Mouse (Mus musculus): Measurements from ENCODE around the gene Olfr353. TPM values are rescaled to one million over a fixed set of nuclear protein-coding genes. Genes with fewer than 3 reads are reported as not detected.

Olfr353 gene
- not detected for polyA plus RNA-seq (2012; fragmentation: generic; extraction: Trizol)
- long read RNA-seq, experiment 1: 0 reads
- long read RNA-seq, experiment 2: 0 reads

- Histone ChIP-seq H3K79me3 (ENCODE audit: low read depth) (no peaks in the 10 kb centered on the region), H3K27me3 (ENCODE audit: control insufficient read depth, insufficient read depth, insufficient read length) (no peaks in the 10 kb centered on the region), H3K4me3 (ENCODE audit: insufficient read depth, poor library complexity, severe bottlenecking) (no peak within 1 kb of the TSS), H3K36me3 (ENCODE audit: control insufficient read depth, insufficient read depth) (no peaks in the 10 kb centered on the region), H3K79me2 (ENCODE audit: control insufficient read depth, insufficient read depth) (no peaks in the 10 kb centered on the region), H3ac (ENCODE audit: control insufficient read depth, insufficient read length, low read depth) (no peak within 1 kb of the TSS)
- no peak for TF ChIP-seq USF1 (IDR thresholded peaks at IDR 0.05; ENCODE audit: low read depth)
- no peak for TF ChIP-seq CEBPB (IDR thresholded peaks at IDR 0.05; ENCODE audit: low read depth)
- TF ChIP-seq MAX (IDR thresholded peaks at IDR 0.05): no peak
- TF ChIP-seq FOSL1 (IDR thresholded peaks at IDR 0.05; ENCODE audit: insufficient read depth, low read length, poor library complexity, severe bottlenecking): no peak
- no peak for TF ChIP-seq MYOG (IDR thresholded peaks at IDR 0.05; ENCODE audit: control insufficient read depth, extremely low read depth, insufficient read length)
- TF ChIP-seq MYOD1 (IDR thresholded peaks at IDR 0.05; ENCODE audit: control insufficient read depth, insufficient read length, low read depth): no peak
- no peak for TF ChIP-seq CTCF (IDR thresholded peaks at IDR 0.05; ENCODE audit: control insufficient read depth, insufficient read depth, insufficient read length)
Observed at GRCm38 (mm10) chr2:36892836-36893235, at the start of gene Olfr353. Olfr353 (minus strand) TSS chr2:36892936.

GRCm38 (mm10) chr2:36936821-36937220 lies 44.1 kb upstream of the Olfr353 start, which contains the start of gene Olfr356:
Olfr356 (plus strand) TSS chr2:36937121.
- no peak for TF ChIP-seq MAX (IDR thresholded peaks at IDR 0.05)
- no peak for TF ChIP-seq CEBPB (IDR thresholded peaks at IDR 0.05; ENCODE audit: low read depth)
- TF ChIP-seq FOSL1 (IDR thresholded peaks at IDR 0.05; ENCODE audit: insufficient read depth, low read length, poor library complexity, severe bottlenecking): no peak
- no peak for TF ChIP-seq USF1 (IDR thresholded peaks at IDR 0.05; ENCODE audit: low read depth)
- no peak for TF ChIP-seq MYOD1 (IDR thresholded peaks at IDR 0.05; ENCODE audit: control insufficient read depth, insufficient read length, low read depth)
- no peak for TF ChIP-seq MYOG (IDR thresholded peaks at IDR 0.05; ENCODE audit: control insufficient read depth, extremely low read depth, insufficient read length)
- TF ChIP-seq CTCF (IDR thresholded peaks at IDR 0.05; ENCODE audit: control insufficient read depth, insufficient read depth, insufficient read length): no peak
- H3K79me2 ChIP-seq (ENCODE audit: control insufficient read depth, insufficient read depth): no peaks in the 10 kb centered on the region
- H3K79me3 ChIP-seq (ENCODE audit: low read depth): no peaks in the 10 kb centered on the region
- H3K36me3 ChIP-seq (ENCODE audit: control insufficient read depth, insufficient read depth): no peaks in the 10 kb centered on the region
- no peak within 1 kb of the TSS for H3ac ChIP-seq (ENCODE audit: control insufficient read depth, insufficient read length, low read depth)
- no peak within 1 kb of the TSS for H3K4me3 ChIP-seq (ENCODE audit: insufficient read depth, poor library complexity, severe bottlenecking)
- H3K27me3 ChIP-seq (ENCODE audit: control insufficient read depth, insufficient read depth, insufficient read length): no peaks in the 10 kb centered on the region

GRCm38 (mm10) chr2:36928797-36929196 lies 36.1 kb upstream of the Olfr353 start, which contains the start of gene Olfr355:
Olfr355 (minus strand) TSS chr2:36928897.
- no peaks in the 10 kb centered on the region for H3K79me2 ChIP-seq (ENCODE audit: control insufficient read depth, insufficient read depth)
- H3K79me3 ChIP-seq (ENCODE audit: low read depth): no peaks in the 10 kb centered on the region
- no peak within 1 kb of the TSS for H3ac ChIP-seq (ENCODE audit: control insufficient read depth, insufficient read length, low read depth)
- no peak for TF ChIP-seq USF1 (IDR thresholded peaks at IDR 0.05; ENCODE audit: low read depth)
- no peak for TF ChIP-seq CEBPB (IDR thresholded peaks at IDR 0.05; ENCODE audit: low read depth)
- TF ChIP-seq MYOG (IDR thresholded peaks at IDR 0.05; ENCODE audit: control insufficient read depth, extremely low read depth, insufficient read length): no peak
- TF ChIP-seq MYOD1 (IDR thresholded peaks at IDR 0.05; ENCODE audit: control insufficient read depth, insufficient read length, low read depth): no peak
- no peak for TF ChIP-seq MAX (IDR thresholded peaks at IDR 0.05)
- TF ChIP-seq FOSL1 (IDR thresholded peaks at IDR 0.05; ENCODE audit: insufficient read depth, low read length, poor library complexity, severe bottlenecking): no peak
- no peak for TF ChIP-seq CTCF (IDR thresholded peaks at IDR 0.05; ENCODE audit: control insufficient read depth, insufficient read depth, insufficient read length)
- H3K36me3 ChIP-seq (ENCODE audit: control insufficient read depth, insufficient read depth): no peaks in the 10 kb centered on the region
- no peak within 1 kb of the TSS for H3K4me3 ChIP-seq (ENCODE audit: insufficient read depth, poor library complexity, severe bottlenecking)
- H3K27me3 ChIP-seq (ENCODE audit: control insufficient read depth, insufficient read depth, insufficient read length): no peaks in the 10 kb centered on the region

- Histone ChIP-seq H3K27me3 (ENCODE audit: control insufficient read depth, insufficient read depth, insufficient read length) (no peaks in the 10 kb centered on the region), H3K79me3 (ENCODE audit: low read depth) (no peaks in the 10 kb centered on the region), H3K36me3 (ENCODE audit: control insufficient read depth, insufficient read depth) (no peaks in the 10 kb centered on the region), H3K79me2 (ENCODE audit: control insufficient read depth, insufficient read depth) (no peaks in the 10 kb centered on the region), H3ac (ENCODE audit: control insufficient read depth, insufficient read length, low read depth) (no peak within 1 kb of the TSS), H3K4me3 (ENCODE audit: insufficient read depth, poor library complexity, severe bottlenecking) (no peak within 1 kb of the TSS)
- no peak for TF ChIP-seq MYOG (IDR thresholded peaks at IDR 0.05; ENCODE audit: control insufficient read depth, extremely low read depth, insufficient read length)
- no peak for TF ChIP-seq CTCF (IDR thresholded peaks at IDR 0.05; ENCODE audit: control insufficient read depth, insufficient read depth, insufficient read length)
- no peak for TF ChIP-seq FOSL1 (IDR thresholded peaks at IDR 0.05; ENCODE audit: insufficient read depth, low read length, poor library complexity, severe bottlenecking)
- TF ChIP-seq MYOD1 (IDR thresholded peaks at IDR 0.05; ENCODE audit: control insufficient read depth, insufficient read length, low read depth): no peak
- TF ChIP-seq MAX (IDR thresholded peaks at IDR 0.05): no peak
- TF ChIP-seq CEBPB (IDR thresholded peaks at IDR 0.05; ENCODE audit: low read depth): no peak
- TF ChIP-seq USF1 (IDR thresholded peaks at IDR 0.05; ENCODE audit: low read depth): no peak
Observed at GRCm38 (mm10) chr2:36905380-36905779, 12.6 kb upstream of the Olfr353 start, which contains the start of gene Olfr354. Olfr354 (plus strand) TSS chr2:36905680.

- Histone ChIP-seq H3K79me2 (ENCODE audit: control insufficient read depth, insufficient read depth) (no peaks in the 10 kb centered on the region), H3ac (ENCODE audit: control insufficient read depth, insufficient read length, low read depth) (no peak overlapping the region), H3K36me3 (ENCODE audit: control insufficient read depth, insufficient read depth) (no peaks in the 10 kb centered on the region), H3K27me3 (ENCODE audit: control insufficient read depth, insufficient read depth, insufficient read length) (no peaks in the 10 kb centered on the region), H3K4me3 (ENCODE audit: insufficient read depth, poor library complexity, severe bottlenecking) (no peak overlapping the region), H3K79me3 (ENCODE audit: low read depth) (no peaks in the 10 kb centered on the region)
- no peak for TF ChIP-seq MYOD1 (IDR thresholded peaks at IDR 0.05; ENCODE audit: control insufficient read depth, insufficient read length, low read depth)
- no peak for TF ChIP-seq USF1 (IDR thresholded peaks at IDR 0.05; ENCODE audit: low read depth)
- TF ChIP-seq FOSL1 (IDR thresholded peaks at IDR 0.05; ENCODE audit: insufficient read depth, low read length, poor library complexity, severe bottlenecking): no peak
- TF ChIP-seq CEBPB (IDR thresholded peaks at IDR 0.05; ENCODE audit: low read depth): no peak
- no peak for TF ChIP-seq MYOG (IDR thresholded peaks at IDR 0.05; ENCODE audit: control insufficient read depth, extremely low read depth, insufficient read length)
- no peak for TF ChIP-seq CTCF (IDR thresholded peaks at IDR 0.05; ENCODE audit: control insufficient read depth, insufficient read depth, insufficient read length)
- no peak for TF ChIP-seq MAX (IDR thresholded peaks at IDR 0.05)
Observed at GRCm38 (mm10) chr2:36897114-36897513, 4.4 kb upstream of the Olfr353 start.
